Mouse (Mus musculus): ENCODE results near the gene Bcat1.

GRCm38 (mm10) chr6:145014944-145015343, 61.0 kb downstream of the Bcat1 start:
- TF ChIP-seq POLR2A (IDR thresholded peaks at IDR 0.05; ENCODE audit: control insufficient read depth, extremely low read depth, insufficient read depth, low read length, poor library complexity) (no peak), CTCF (IDR thresholded peaks at IDR 0.05; ENCODE audit: borderline replicate concordance, control insufficient read depth, extremely low read depth, insufficient read depth, low read length, poor library complexity) (no peak)
